Mouse (Mus musculus) thymus, adult 2 months (tissue): ENCODE measurements around the gene Mcoln2.

ENCODE experiments used
- CTCF ChIP-seq: fragments of 200-500 bp; IDR thresholded peaks from 2 replicates; pipeline ENCODE4 v1.5.1; 2012; ENCODE audit warnings: mild to moderate bottlenecking, control low read depth, low read length, moderate library complexity, borderline replicate concordance; ENCODE audit not compliant: control insufficient read depth, poor library complexity, insufficient read depth; ENCODE audit errors: extremely low read depth
- POLR2A ChIP-seq: fragments of 200-500 bp; IDR thresholded peaks from 2 replicates; pipeline ENCODE4 v1.6.1; 2012; ENCODE audit warnings: mild to moderate bottlenecking, low read length, control low read depth, moderate library complexity; ENCODE audit not compliant: control insufficient read depth, poor library complexity, insufficient read depth; ENCODE audit errors: extremely low read depth

DNA sequence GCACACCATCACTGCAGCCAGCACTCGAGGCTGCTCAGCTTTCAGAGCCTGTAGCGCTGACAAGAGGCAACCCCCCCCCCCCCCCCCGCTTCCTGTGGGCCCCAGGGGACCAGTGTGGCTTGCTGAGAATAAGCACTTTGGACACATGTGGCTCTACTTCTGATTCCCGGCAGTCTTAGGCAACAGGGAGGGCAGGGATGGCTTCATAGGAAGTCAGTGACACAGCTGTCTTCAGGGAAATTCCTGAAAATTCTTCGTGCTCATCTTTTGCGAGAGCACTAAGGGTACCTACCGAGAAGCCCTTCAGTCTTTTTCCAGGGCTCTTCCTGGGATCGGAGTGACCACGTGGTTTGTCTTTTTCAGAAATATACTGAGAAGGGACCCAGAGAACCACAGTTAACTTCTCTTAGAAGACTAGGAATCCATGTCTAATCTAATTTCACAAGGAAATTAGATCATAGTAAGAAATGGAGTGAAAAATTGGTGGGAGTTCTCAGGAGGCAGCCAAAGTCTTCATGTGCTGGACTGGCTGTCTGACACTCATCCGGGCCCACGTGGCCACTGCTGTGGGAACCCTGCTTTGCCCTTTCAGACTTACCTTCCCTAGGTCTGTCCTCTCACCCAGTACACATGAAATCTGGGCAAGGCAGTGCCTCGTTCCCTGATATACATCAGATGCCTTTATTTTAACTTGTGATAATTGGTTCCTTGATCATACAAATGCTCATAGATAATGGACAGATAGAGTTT lies 4.4 kb downstream of the Mcoln2 start:
- no peak for TF ChIP-seq CTCF
- no peak for TF ChIP-seq POLR2A
